9 mouse cellular contexts compared by ENCODE assay signal in genomic region chr7:100325482-100325881, GRCm38 (mm10). TPM values are rescaled to one million over a fixed set of nuclear protein-coding genes. Genes with fewer than 3 reads are reported as not detected.
A peak's percentile ranks its signal among the peaks of the same experiment; 100 is the strongest.
DNase-seq lines count a peak whose midpoint lies in the region; ATAC-seq lines count a peak whose summit lies in the region.
"Had no signal": no experiment of that assay in that cellular context is flagged by ENCODE, and none has a peak within 500 bp of the region (broad histone marks: within the 10 kb centered on the region; RNA-seq: fewer than 3 reads in every experiment).

No protein-coding gene starts in this region.

- no peak overlapping the region for H3K4me3 ChIP-seq in heart, embryonic 10.5 days
- H3K4me3 ChIP-seq: myocyte had no signal

- no peak for ATAC-seq in granulocyte monocyte progenitor cell, adult 5-6 weeks (replicated peaks; ENCODE audit: poor library complexity, severe bottlenecking)

- WGBS in heart, embryonic 10.5 days: 79% methylated on average over 6 of the region's 6 CpGs

- no peak overlapping the region for H3K27ac ChIP-seq in heart, embryonic 10.5 days

- H3K4me1 ChIP-seq in heart, embryonic 10.5 days: 0 out of 2 replicates have a peak, but pooled peaks cover 3% of the 10 kb centered on the region

- intact Hi-C loops in heart, postnatal 25 days (cut with DNase I): loop anchor here (2.0 kb wide), 1 partner anchor 47 kb away; no protein-coding TSS in a partner anchor

- no peaks in the 10 kb centered on the region for H3K27me3 ChIP-seq in heart, embryonic 10.5 days (ENCODE audit: insufficient read depth, poor library complexity, severe bottlenecking)

- DNase-seq in heart, embryonic 10.5 days (ENCODE audit: low spot score): peak; percentile 39
- DNase-seq in heart, postnatal 25 days (ENCODE audit: low spot score): no peak
- peak; percentile 47 for DNase-seq in urinary bladder, postnatal 14 days (ENCODE audit: low spot score)
- no peak for DNase-seq in urinary bladder, adult 2 months (ENCODE audit: low spot score)
- peak; percentile 79 to 86 for DNase-seq in cerebellum, postnatal 10 days
- DNase-seq in kidney, postnatal 14 days: peak; percentile 34
- peak; percentile 59 for DNase-seq in lung, postnatal 36 days

- H3K9me3 ChIP-seq in heart, embryonic 10.5 days: no peaks in the 10 kb centered on the region

- peaks cover 48% of the 10 kb centered on the region for H3K36me3 ChIP-seq in heart, embryonic 10.5 days

RNA-seq across cellular contexts. Expression of gene P4ha3, which starts 40.2 kb away (rescaled TPM):
- polyA plus RNA-seq in heart, embryonic 10.5 days (2016; fragmentation: Nextera tagmentation; extraction: Ambion mirVana): 6.5 and 7.4 TPM in 2 replicates
- total RNA-seq in heart, postnatal 25 days (2021): under 1 TPM; 0.45 to 0.73 TPM
- polyA plus RNA-seq in urinary bladder, adult 2 months (2012; rRNA removed): 1.2 and 2.0 TPM in 2 replicates
- total RNA-seq in granulocyte monocyte progenitor cell, adult 5-6 weeks (2014; fragmentation: Nextera tagmentation): not detected in 2 replicates
- not detected in 2 replicates for total RNA-seq in granulocyte monocyte progenitor cell, adult 5-6 weeks (2017)

RNA-seq across cellular contexts. Expression of gene C2cd3, which starts 46.6 kb away (rescaled TPM):
- polyA plus RNA-seq in heart, embryonic 10.5 days (2016; fragmentation: Nextera tagmentation; extraction: Ambion mirVana): 20.1 and 22.9 TPM in 2 replicates
- 1 to 10 TPM; 8.0 to 9.9 TPM for total RNA-seq in heart, postnatal 25 days (2021)
- 14.7 and 17.2 TPM in 2 replicates for polyA plus RNA-seq in urinary bladder, adult 2 months (2012; rRNA removed)
- total RNA-seq in granulocyte monocyte progenitor cell, adult 5-6 weeks (2014; fragmentation: Nextera tagmentation): 50.5 and 60.2 TPM in 2 replicates
- 21.0 and 30.9 TPM in 2 replicates for total RNA-seq in granulocyte monocyte progenitor cell, adult 5-6 weeks (2017)

RNA-seq across cellular contexts. Expression of gene Ppme1, which starts 46.6 kb away (rescaled TPM):
- 68.2 and 74.8 TPM in 2 replicates for polyA plus RNA-seq in heart, embryonic 10.5 days (2016; fragmentation: Nextera tagmentation; extraction: Ambion mirVana)
- total RNA-seq in heart, postnatal 25 days (2021): 10 to 100 TPM; 38.3 to 43.4 TPM
- polyA plus RNA-seq in urinary bladder, adult 2 months (2012; rRNA removed): 54.4 and 63.6 TPM in 2 replicates
- 24.9 and 27.0 TPM in 2 replicates for total RNA-seq in granulocyte monocyte progenitor cell, adult 5-6 weeks (2014; fragmentation: Nextera tagmentation)
- total RNA-seq in granulocyte monocyte progenitor cell, adult 5-6 weeks (2017): 42.7 and 71.7 TPM in 2 replicates

Comparison
In these comparisons a context has a peak if more than half of its experiments do, and no peak if none do; other contexts are left out.
1. DNase-seq: peak in heart, embryonic 10.5 days (single experiment), urinary bladder, postnatal 14 days (single experiment), cerebellum, postnatal 10 days (2 of 2), kidney, postnatal 14 days (single experiment) and lung, postnatal 36 days (single experiment); none in heart, postnatal 25 days (single experiment) and urinary bladder, adult 2 months (single experiment).